Mouse (Mus musculus): ENCODE measurements at regions not wholly inside any gene's neighbourhood (a gene's known extent, or its start where the extent isn't known, plus 50 kb on each side); places are given as distances from the start of the nearest gene placed in this dataset.

DNA sequence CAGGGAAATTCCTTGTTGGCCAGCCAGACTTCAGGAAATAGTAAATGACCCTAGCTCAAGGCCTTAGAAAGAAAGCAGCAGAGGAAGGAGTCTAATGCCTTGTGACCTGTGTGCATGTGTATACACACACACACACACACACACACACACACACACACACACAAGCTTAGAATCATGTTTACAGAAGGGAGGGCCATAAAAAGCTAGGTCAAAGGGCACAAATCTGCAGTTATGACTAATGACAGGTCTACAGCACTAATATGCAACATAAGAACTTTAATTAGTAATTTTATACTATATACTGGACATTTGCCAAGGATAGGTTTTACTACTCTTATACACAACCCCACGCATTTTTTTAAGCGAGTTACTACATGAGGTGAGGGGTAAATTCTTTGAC lies 149.4 kb downstream of the Nr2f2 start:
- no peak for DNase-seq

DNA sequence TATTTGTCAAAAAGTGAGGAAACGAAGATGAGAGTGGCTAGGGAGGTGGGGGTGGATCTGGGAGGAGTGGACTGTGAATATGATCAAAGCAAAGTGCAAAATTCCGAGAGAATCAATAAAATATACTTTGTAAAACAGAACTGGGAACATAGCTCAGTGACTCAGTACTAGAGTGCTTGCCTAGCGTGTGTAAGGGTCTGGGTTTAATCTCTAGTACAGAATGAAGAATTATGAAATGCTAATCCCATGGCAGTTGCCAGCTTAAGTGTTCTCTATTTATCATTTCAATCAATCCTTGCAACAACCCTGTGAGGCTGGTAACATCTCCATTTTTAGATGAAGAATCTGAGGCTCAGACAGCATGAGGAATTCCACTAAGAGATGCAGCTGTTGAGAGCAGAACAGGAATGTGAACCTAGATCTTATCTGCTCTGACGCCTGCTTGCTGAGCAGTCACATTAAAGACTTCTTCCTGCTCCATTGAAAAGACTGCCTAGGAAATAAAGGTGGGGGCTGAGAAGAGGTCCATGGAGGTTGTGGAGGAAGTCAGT lies 152.5 kb downstream of the Nr2f2 start:
- DNase-seq: no peak

DNA sequence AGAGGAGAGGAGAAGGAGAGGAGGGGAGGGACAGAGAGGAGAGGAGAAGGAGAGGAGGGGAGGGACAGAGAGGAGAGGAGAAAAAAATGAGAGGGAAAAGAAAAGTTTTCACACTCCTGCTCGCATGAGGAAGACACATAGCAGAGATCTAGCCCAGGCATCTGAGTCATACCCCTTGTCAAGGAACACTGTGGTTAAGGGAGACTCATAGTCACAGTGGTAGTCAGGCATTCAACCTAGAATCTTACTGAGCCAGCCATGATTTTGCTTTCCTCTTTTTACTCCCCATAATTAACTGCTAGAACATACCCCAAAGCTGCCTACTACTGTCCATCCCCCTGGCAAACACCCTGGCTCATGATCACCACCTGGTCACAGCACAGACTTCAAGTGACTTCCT lies 160.6 kb downstream of the Nr2f2 start:
- no peak for DNase-seq

DNA sequence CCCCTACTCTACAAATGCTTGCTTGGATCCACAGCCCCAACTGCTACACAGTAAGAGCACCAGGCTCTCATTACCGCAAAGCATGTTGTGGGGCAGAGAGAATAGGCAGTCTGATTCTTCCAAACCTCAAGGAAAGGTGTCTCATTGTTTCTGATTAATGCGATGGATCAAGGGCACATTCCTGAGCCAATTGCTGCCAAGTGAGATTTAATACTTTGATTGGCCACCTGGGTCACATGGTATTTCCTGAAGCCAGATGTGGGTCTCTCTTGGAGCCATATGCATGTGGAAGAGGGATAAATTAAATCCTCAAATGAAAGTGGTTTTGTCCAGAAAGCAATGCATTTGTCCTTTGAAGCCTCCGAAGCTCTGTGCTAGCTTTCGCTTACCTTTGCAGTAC lies 166.3 kb downstream of the Nr2f2 start:
- DNase-seq: no peak

DNA sequence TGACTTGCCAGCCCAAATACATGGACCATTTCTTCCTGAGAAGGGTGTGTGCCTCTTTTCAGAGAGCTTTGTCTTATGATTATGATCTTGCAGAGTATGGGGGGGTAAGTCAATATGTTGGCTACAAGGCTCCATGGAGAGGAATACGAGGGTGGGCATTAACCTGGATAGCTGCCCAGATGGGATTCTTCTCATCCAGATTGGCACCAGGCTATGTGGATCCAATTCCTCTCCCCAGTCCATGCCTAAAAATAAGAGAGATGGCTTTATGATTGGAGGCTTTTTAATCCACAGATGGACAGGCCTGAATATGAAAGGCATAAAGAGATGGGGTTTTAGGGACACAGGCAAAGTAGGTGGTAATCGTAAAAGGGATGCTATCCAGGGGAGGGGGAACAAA lies 187.6 kb downstream of the Nr2f2 start:
- no peak for DNase-seq

DNA sequence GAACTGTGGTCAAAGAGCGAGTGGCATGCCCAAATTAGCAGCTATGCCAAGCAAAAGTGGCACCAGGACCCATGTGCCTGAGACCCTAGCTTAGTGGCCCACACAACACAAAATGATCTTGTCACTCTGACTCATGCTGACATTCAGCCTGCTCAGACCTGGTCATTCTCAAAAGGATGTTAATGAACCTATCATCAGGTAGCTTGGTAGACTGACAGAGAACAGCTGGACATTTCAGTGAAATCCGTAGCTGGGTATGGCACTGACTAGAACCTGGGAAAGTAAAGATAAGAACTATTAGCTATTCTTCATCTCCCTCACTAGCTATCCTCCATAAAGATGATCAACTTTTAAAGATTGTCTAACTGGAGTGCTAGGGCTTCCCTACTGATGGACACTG lies 188.5 kb downstream of the Nr2f2 start:
- no peak for DNase-seq

DNA sequence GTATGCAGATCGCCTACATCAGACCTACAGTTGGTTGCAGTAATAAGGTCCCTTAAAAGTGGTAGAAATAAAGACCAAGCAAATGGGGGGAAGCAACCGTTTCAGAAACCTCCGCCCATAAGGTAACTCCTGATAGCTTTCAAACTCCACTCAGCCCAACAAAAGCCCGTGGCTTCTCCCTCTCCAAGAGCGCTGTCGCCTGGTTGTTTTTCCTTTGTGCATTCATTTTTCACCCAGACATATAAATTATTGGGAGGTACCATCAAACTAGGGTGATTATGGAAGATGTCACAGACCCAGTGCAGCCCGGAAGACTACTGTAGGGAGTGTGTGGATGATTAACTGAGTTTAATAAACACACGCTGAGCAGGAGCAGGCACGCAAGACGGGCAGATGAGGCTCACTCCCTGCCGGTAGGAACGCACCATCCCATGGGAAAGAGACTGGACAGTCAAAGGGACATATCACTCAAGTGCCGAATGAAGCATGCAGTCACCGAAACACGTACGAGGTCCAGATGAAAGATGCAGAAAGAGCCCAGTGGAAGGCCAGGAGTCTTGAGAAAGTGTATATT lies 189.8 kb downstream of the Nr2f2 start:
- no peak for DNase-seq

DNA sequence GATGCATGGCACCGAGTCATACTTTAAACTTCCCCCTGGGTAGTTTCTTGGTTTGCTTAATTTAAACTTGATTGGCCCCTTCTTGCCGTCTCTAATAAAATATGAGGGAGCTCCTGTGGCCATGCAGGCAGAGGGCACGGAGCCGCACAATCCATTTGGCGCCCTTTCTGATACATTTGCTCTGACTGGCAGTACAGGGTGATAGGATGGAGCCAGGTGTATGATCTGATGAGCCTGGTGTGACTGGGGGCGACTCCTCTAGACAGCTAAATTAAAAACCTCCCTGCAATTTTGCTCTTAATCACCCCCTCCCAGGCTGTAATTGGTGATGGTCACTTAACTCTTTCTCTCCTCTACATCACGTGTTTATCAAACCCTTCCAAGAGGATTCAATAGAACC lies 190.4 kb downstream of the Nr2f2 start:
- DNase-seq: no peak

DNA sequence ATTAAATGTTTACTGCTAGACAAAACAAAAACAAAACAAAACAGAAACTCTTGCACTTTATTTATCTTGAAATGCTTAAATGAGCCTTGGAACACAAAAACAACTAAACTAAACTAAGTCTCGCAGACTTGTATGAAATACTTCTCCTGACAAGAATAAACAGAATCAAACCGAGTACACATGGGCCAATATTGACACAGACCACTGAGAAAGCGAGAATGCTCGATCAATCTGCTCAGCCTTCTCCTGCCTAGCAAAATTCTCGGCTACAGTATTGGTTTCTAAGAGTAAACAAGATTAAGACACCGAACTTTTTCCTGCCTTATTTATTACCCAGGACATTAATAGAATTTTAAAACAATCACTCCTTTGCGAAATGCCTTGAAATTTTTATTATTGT lies 194.1 kb downstream of the Nr2f2 start:
- no peak for DNase-seq

DNA sequence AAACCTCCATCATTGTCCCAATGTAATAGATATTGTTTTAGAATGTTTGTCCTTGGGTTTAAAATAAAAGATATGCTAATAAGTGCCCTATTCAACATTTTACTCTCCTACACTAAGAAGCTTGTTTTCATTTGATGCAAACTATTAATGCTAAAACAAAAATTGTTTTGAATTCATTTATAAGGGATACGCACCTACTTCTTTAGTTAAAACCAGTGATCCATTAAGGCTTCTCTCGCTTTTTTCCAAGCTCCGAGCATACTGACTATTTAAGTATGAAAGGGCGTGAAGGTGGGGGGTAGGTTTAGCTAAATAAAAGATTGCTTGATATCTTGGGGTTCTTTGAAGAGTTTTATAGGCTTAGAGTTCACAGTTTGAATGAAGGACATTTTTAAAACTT lies 195.1 kb downstream of the Nr2f2 start:
- no peak for DNase-seq

DNA sequence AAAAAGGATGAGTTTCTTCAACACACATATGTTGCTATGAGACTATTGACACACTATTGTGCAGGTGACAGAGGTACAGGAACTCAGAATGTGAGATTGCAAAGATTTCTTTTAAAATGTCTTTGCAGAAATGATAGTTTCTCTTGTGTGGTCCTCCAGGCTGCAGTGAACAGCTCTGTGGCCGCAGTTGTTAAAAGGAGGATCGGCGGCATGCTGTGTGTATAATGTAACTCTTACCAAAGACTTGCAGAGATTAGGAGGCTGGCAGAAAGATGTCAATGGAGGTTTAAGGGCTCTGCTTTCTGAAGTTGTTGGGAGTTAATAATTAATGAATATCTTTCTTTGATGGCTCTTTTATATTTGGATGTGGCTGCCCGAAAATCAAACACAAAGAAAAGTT lies 198.5 kb downstream of the Nr2f2 start:
- DNase-seq: no peak

DNA sequence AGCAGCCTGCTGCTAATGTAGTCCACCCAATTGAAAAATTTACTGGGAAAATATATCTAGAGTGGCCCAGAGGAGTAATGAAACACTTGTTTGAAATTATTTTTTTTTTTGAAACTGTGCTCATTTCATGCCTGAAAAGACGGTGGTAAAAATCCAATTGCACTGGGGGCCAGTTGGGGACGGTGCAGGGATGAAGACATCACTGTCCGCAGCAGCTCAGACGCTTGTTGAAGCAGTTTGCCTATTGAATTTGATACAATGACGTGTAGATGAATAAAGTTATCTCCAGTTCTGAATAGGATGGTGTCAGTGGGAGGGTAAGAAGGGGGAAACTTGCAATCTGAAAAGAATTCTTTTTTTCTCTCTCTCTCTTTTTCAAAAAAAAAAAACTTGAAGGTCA lies 200.5 kb downstream of the Nr2f2 start:
- no peak for DNase-seq

DNA sequence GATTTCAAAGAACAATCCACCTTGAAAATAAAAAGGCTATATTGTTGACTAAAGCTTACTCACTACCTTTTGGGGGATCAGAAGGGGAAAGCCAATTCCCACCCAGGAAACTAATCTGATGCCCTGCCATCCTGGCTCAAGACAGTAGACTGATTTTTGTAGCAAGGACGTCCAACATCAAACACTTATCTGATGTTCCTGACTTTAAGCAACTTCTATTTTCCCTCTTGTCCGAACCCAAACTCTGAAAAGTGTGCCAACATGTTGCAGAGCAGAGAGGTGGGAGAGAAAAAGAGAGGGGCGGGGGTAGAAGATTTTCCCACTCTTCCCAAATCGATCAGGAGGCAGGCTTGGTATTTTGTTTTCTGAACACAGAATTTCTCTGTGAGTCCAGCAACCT lies 201.0 kb downstream of the Nr2f2 start:
- no peak for DNase-seq

DNA sequence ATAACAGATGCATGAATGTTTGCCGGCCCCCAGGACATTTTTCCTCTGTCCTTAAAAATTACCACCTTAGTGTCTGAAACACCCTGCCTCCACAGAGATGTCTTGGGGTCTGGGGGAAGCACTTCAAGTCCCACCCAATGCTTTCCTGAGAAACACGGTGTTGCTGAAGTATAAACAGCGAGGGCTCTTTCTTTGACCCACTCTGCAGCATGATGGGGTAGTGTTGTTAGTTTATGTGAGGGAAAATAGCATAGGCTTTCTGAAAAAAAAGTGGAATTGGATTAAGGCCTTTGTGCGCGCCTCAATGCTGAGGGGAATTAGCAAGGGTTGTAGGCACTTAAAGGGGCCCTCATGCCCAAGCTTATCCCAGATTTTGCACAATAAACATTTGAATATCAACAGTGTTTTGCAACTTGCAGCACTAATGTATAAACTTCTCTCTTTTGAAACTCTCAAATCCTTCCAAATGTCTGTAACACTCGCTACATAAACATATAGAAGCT lies 201.8 kb downstream of the Nr2f2 start:
- DNase-seq: no peak

DNA sequence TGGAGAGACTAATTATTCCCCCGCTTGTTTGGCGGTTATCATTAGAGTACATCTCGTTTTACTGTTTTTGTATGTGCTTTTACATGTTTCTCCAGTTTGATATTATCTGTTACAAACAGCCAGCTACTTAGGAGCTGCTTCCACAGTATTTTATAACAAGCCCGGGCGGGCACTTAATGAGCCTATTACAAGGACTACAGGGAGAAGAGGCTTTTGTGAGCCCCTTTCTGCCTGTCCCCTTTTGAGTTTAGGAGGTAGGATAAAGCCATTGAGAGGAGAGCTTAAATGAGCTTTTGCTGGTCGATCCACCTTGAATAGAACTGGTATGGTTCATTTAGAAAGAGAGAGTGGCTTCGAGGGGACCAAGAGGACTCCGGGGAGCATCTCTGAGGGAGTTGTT lies 208.0 kb downstream of the Nr2f2 start:
- DNase-seq: no peak

DNA sequence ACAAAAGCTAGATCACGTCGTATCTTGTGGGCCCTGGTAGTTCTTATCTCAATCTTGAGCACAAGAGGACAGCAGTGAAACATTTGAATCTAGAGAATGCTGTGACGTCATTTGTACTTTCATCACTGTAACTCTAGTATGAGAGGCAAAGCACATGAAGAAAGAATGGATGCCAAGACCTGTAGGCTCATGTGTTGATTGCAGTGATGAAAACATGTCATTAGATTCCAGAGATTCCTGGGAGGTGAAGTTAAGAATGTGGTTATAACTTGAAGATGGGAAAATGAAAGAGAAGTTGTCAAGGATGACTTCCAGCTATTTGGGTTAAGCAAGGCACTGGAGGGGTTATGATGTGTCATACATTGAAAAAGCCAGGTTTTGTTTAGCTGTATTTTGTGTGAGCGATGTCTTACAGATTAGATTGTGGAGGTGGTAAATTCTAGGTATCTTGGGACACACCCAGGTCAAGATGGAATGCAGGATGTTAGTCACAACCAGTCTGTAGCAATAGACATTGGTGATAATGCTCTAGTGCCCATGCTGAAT lies 221.7 kb downstream of the Nr2f2 start:
- no peak for DNase-seq

DNA sequence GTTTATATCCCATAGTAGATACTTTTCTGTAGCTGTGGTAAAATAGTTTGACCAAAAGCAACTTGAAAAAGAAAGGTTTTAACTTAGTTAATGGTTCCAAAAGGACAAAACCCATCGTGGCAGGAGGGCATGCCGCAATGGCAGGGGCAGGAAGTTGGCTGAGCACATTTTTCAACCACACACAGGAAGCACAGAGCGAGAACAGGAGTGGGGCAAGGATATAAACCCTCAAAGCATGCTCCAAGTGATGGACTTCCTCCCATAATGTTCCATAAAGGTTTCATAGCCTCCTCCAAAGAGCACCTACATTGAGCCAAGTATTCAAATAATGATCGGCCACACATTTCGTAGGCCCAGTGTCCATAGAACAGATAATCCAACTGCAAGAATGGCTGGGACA lies 229.7 kb downstream of the Nr2f2 start:
- DNase-seq: no peak

DNA sequence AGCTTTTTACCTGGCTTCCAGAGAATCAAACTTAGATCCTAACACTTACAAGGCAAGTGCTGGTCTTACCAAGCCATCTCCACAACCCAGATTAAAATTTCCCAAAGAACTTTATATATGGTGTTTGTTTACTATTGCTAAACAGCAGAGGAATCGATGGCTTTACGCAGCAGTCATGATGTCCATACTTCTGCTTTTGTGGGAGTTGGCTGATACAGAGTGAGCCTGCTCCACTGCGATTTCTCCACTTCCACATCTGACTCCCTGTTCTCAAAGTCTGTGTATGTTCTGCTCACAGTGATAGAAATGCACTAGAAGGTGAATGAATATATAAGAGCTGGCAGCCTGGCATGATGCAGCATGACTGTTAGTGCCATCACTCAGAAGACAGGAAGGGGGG lies 231.1 kb downstream of the Nr2f2 start:
- DNase-seq: no peak

DNA sequence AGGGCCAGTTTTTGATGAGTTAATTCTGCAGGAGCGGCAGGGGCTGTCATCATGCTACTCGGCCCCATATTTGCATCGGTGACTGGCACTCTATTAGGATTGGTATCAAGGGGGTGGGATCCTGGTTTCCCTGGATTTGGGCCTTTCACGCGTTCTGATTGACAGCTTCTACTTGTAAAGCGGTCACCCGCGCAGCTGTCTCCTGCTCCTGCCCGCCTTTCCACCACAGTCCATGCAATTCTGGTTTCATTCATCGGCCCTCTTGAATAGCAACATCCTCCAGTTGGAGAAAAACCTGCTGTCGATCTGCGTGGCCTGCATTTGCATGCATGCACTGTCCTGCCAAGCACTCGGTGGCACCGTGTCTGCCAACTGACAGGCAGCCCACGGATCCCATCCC lies 236.6 kb downstream of the Nr2f2 start:
- DNase-seq: no peak

DNA sequence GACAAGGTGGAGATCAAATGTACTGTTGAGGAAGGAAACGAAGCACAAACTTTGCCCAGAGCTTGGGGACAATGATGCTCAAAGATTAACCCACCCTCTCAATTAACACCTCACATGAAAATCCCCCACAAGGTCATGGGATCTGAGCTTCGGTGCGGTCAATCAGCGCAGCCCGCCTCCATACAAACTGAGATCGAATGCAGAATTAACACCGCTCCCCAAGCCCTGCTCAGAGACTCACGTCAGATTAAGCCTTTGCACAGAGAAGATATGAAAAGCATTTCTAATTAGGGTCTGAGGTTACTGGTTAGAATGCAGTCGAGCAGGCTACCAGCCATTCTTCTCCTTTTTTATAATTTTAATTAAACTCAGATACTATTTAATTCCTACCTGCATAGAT lies 243.7 kb downstream of the Nr2f2 start:
- no peak for DNase-seq

DNA sequence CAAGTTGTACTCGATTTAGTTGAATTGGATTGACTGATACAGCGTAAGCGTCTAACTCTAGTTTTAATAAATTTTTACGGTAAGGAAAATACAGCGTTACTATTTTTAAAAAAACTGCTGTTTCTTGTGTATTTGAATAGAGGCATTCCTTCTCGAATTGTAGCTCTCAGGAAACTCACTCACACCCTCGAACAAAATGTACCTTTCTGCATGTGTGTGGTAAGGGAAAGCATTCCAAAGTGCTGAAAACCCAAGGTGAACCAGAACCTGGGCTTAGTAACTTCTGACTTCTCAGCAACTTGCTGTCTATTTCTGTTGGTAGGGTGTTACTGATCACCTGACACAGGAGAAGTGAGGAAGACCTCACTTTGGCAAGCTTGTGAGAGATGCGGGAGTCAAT lies 247.0 kb downstream of the Nr2f2 start:
- no peak for DNase-seq

DNA sequence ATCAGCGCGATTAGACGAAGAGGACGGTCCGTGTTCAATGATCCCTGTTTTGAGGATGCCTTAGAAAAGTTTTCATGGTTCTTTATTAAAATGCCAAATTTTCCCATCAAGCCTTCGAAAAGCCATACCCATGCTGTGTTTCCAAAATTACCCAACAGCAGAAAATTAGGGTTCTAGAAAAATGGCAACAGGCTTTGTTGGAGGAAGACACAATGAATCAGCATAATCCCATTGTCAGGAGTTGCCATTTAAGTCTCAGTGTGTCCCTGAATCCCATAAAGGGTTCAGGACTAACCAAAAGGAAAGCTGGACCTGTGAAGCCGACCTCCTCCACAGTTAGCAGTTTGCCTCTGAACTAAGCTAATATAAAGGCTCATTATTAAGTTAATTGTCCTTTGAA lies 247.6 kb downstream of the Nr2f2 start:
- DNase-seq: no peak

DNA sequence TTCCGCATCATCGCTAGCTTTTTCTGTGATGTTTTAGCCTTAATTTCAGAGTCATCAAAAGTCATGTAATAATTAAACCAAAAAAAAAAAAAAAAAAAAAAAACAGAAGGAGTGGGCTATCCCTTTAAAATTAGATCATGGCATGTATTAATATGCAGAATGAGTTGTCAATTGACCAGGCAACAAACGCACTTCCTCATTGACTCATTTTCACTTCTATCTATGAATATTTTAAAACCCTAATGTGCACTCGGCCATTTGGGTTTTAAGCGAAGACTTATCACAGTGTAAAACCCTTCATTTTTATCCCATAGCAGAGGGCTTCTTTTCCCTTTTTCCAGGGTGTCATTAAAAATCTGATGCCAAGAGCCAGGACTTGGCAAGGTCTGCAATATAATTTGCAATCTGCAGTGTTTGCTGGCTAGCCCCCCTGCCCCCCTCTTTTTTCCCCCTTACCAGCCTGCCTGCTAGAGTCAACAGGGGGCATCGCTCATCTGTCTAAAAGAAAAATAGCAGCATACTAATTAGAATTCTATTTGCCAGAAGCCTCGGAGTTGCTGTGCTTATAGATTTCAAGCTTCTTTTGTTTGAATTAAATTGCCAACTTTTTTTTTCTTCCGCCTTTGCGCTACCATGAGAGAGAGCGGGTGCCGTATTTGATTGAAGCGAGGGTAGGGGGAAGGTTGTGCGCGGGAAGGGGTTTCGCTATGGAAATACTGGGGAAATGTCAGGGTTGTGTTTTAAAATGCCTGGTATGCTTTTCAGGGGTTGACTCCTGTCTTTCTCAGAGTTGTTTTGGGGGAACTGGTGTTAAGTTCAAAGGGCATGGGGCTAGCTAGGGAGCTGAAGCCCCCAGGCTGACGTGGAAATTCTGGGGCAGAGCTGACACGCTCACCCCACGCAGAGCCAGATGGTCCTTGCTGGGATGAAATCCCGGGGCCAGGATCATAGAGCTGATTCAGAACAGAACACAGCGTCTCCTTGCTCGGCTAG lies 248.3 kb downstream of the Nr2f2 start:
- DNase-seq: peak; percentile 43 to 49

DNA sequence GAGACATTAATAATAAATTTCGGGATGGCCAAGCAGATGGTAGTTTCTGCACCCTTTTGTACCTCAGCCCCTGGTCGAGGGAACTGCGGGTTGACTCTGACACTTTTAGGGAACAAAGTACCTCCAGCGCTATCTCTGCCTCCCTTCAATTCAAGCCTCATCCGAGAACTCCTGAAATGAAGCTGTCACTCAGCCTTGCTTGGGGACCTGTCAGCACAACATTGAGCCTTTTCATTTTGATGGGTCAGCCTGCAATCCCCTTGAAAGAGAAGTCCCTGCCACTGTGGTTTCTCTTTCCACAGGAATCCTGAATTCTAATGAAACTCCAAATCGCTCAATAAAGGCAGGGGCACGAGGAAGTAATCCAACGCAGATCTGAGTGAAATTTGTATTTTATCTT lies 257.5 kb downstream of the Nr2f2 start:
- no peak for DNase-seq
